Mouse (Mus musculus): ENCODE measurements at regions not wholly inside any gene's neighbourhood (a gene's known extent, or its start where the extent isn't known, plus 50 kb on each side); places are given as distances from the start of the nearest gene placed in this dataset.

GRCm38 (mm10) chr3:153053163-153053562 lies 71.1 kb upstream of the St6galnac5 start:
- H3K9me3 ChIP-seq (ENCODE audit: control insufficient read depth, low read length) = no peaks in the 10 kb centered on the region
- TF ChIP-seq POLR2A (IDR thresholded peaks at IDR 0.05; ENCODE audit: borderline replicate concordance, extremely low read depth, insufficient read depth, insufficient read length) = no peak
- no peak overlapping the region for H3K4me3 ChIP-seq (replicated peaks; ENCODE audit: low read length)
- H3K4me2 ChIP-seq (replicated peaks; ENCODE audit: low read depth, low read length, severe bottlenecking) = no peak overlapping the region
- ATAC-seq (ENCODE audit: low FRiP score, low read depth) (no peak), DNase-seq (ENCODE audit: low spot score) (no peak)
- H3K4me1 ChIP-seq (ENCODE audit: control insufficient read depth, insufficient read depth, low read length) = no peaks in the 10 kb centered on the region
- H3K9ac ChIP-seq (ENCODE audit: low read depth, low read length, severe bottlenecking) = no peak overlapping the region
- H3K27me3 ChIP-seq (ENCODE audit: control insufficient read depth, insufficient read depth, low read length) = no peaks in the 10 kb centered on the region
- 96% methylated on average over 3 of the region's 3 CpGs for WGBS
- no peak overlapping the region for H3K27ac ChIP-seq (replicated peaks; ENCODE audit: low read depth, low read length)
- H3K36me3 ChIP-seq (ENCODE audit: control insufficient read depth, insufficient read depth, low read length) = no peaks in the 10 kb centered on the region

GRCm38 (mm10) chr3:153051566-153051965 lies 69.5 kb upstream of the St6galnac5 start:
- no peak for ATAC-seq (ENCODE audit: low FRiP score, low read depth)
- H3K4me3 ChIP-seq (replicated peaks; ENCODE audit: low read length) = no peak overlapping the region
- DNase-seq (ENCODE audit: low spot score) = no peak
- no peaks in the 10 kb centered on the region for H3K36me3 ChIP-seq (ENCODE audit: control insufficient read depth, insufficient read depth, low read length)
- H3K9ac ChIP-seq (ENCODE audit: low read depth, low read length, severe bottlenecking) = no peak overlapping the region
- 0 out of 2 replicates have a peak, but pooled peaks cover 6% of the 10 kb centered on the region for H3K9me3 ChIP-seq (ENCODE audit: control insufficient read depth, low read length)
- no peak overlapping the region for H3K4me2 ChIP-seq (replicated peaks; ENCODE audit: low read depth, low read length, severe bottlenecking)
- H3K27ac ChIP-seq (replicated peaks; ENCODE audit: low read depth, low read length) = no peak overlapping the region
- no peaks in the 10 kb centered on the region for H3K27me3 ChIP-seq (ENCODE audit: control insufficient read depth, insufficient read depth, low read length)
- TF ChIP-seq POLR2A (IDR thresholded peaks at IDR 0.05; ENCODE audit: borderline replicate concordance, extremely low read depth, insufficient read depth, insufficient read length) = no peak
- no peaks in the 10 kb centered on the region for H3K4me1 ChIP-seq (ENCODE audit: control insufficient read depth, insufficient read depth, low read length)

GRCm38 (mm10) chr3:153045328-153045727 lies 63.3 kb upstream of the St6galnac5 start:
- ATAC-seq (ENCODE audit: low FRiP score, low read depth) (no peak), DNase-seq (ENCODE audit: low spot score) (no peak)
- 90% methylated on average over 2 of the region's 2 CpGs for WGBS
- Histone ChIP-seq H3K4me2 (replicated peaks; ENCODE audit: low read depth, low read length, severe bottlenecking) (no peak overlapping the region), H3K27ac (replicated peaks; ENCODE audit: low read depth, low read length) (no peak overlapping the region), H3K27me3 (ENCODE audit: control insufficient read depth, insufficient read depth, low read length) (no peaks in the 10 kb centered on the region), H3K4me3 (replicated peaks; ENCODE audit: low read length) (no peak overlapping the region), H3K9me3 (ENCODE audit: control insufficient read depth, low read length) (0 out of 2 replicates have a peak, but pooled peaks cover 6% of the 10 kb centered on the region), H3K4me1 (ENCODE audit: control insufficient read depth, insufficient read depth, low read length) (no peaks in the 10 kb centered on the region), H3K36me3 (ENCODE audit: control insufficient read depth, insufficient read depth, low read length) (no peaks in the 10 kb centered on the region), H3K9ac (ENCODE audit: low read depth, low read length, severe bottlenecking) (no peak overlapping the region)
- no peak for TF ChIP-seq POLR2A (IDR thresholded peaks at IDR 0.05; ENCODE audit: borderline replicate concordance, extremely low read depth, insufficient read depth, insufficient read length)

- no peak for TF ChIP-seq POLR2A (IDR thresholded peaks at IDR 0.05; ENCODE audit: borderline replicate concordance, extremely low read depth, insufficient read depth, insufficient read length)
- Histone ChIP-seq H3K36me3 (ENCODE audit: control insufficient read depth, insufficient read depth, low read length) (no peaks in the 10 kb centered on the region), H3K27ac (replicated peaks; ENCODE audit: low read depth, low read length) (no peak overlapping the region), H3K4me2 (replicated peaks; ENCODE audit: low read depth, low read length, severe bottlenecking) (no peak overlapping the region), H3K4me1 (ENCODE audit: control insufficient read depth, insufficient read depth, low read length) (no peaks in the 10 kb centered on the region), H3K27me3 (ENCODE audit: control insufficient read depth, insufficient read depth, low read length) (no peaks in the 10 kb centered on the region), H3K9ac (ENCODE audit: low read depth, low read length, severe bottlenecking) (no peak overlapping the region), H3K4me3 (replicated peaks; ENCODE audit: low read length) (no peak overlapping the region), H3K9me3 (ENCODE audit: control insufficient read depth, low read length) (no peaks in the 10 kb centered on the region)
- DNase-seq (ENCODE audit: low spot score) = no peak
- WGBS = 87% methylated on average over 6 of the region's 6 CpGs
- no peak for ATAC-seq (ENCODE audit: low FRiP score, low read depth)
Observed at GRCm38 (mm10) chr3:153033980-153034379, 51.9 kb upstream of the St6galnac5 start.

Data from limb, embryonic 14.5 days (tissue).